Mouse (Mus musculus) embryonic fibroblast, embryonic 13.5 days (primary cell): ENCODE measurements around the gene Traf2.

Experiments used
- CTCF ChIP-seq: IDR thresholded peaks from 2 replicates; pipeline ENCODE4 v1.5.1; 2011; ENCODE audit warnings: mild to moderate bottlenecking, control low read depth, low read length, moderate library complexity, borderline replicate concordance; ENCODE audit not compliant: insufficient read depth
- POLR2A ChIP-seq: IDR thresholded peaks from 2 replicates; pipeline ENCODE4 v1.6.1; 2011; ENCODE audit warnings: low read depth, mild to moderate bottlenecking, control low read depth, low read length, moderate library complexity

- TF ChIP-seq POLR2A (no peak), CTCF (no peak)
Observed at GRCm38 (mm10) chr2:25540541-25540948, 6.2 kb downstream of the Traf2 start.
